Mouse (Mus musculus) heart, postnatal 25 days (tissue): ENCODE results near the gene Hgd. TPM values are rescaled to one million over a fixed set of nuclear protein-coding genes. Genes with fewer than 3 reads are reported as not detected.

Source experiments
- DNase-seq: peaks from one replicate; pipeline ENCODE4 v3.0.0; 2022; ENCODE audit warnings: low spot score
- intact Hi-C: fragments of 180-260 bp; cut with DNase I; formaldehyde crosslinking; loops from one replicate; pipeline ENCODE4 v1.15.1; 2025
- total RNA-seq, 2 experiments: library from RNA; stranded (reverse); gene quantifications; 2 replicates each; pipeline ENCODE4 v1.2.3; 2021

The Hgd gene
- total RNA-seq, 2 experiments from 2014 or later: not detected

- intact Hi-C loops: no loop called here
- DNase-seq: no peak
Observed at GRCm38 (mm10) chr16:37575325-37575724, 4.6 kb upstream of the Hgd start.

GRCm38 (mm10) chr16:37579591-37579990, 362 bp upstream of the Hgd start:
- intact Hi-C loops: no loop called here
- no peak for DNase-seq

- no peak for DNase-seq
- intact Hi-C loops: no loop called here
Observed at GRCm38 (mm10) chr16:37580651-37581050, 698 bp downstream of the Hgd start.

GRCm38 (mm10) chr16:37581901-37582300, 1.9 kb downstream of the Hgd start:
- intact Hi-C loops: no loop called here
- DNase-seq: no peak

GRCm38 (mm10) chr16:37583306-37583705, 3.4 kb downstream of the Hgd start:
- intact Hi-C loops: no loop called here
- no peak for DNase-seq

- no peak for DNase-seq
- intact Hi-C loops: no loop called here
Observed at GRCm38 (mm10) chr16:37583801-37584200, 3.8 kb downstream of the Hgd start.

- intact Hi-C loops: no loop called here
- no peak for DNase-seq
Observed at GRCm38 (mm10) chr16:37584218-37585035, 4.5 kb downstream of the Hgd start.

GRCm38 (mm10) chr16:37585129-37585563, 5.2 kb downstream of the Hgd start:
- intact Hi-C loops: no loop called here
- DNase-seq: no peak

GRCm38 (mm10) chr16:37590921-37591320, 11.0 kb downstream of the Hgd start:
- DNase-seq: no peak
- intact Hi-C loops: no loop called here

GRCm38 (mm10) chr16:37591551-37591950, 11.6 kb downstream of the Hgd start:
- no peak for DNase-seq
- intact Hi-C loops: no loop called here

GRCm38 (mm10) chr16:37597412-37597811, 17.5 kb downstream of the Hgd start:
- DNase-seq: no peak
- intact Hi-C loops: no loop called here

GRCm38 (mm10) chr16:37598463-37598862, 18.5 kb downstream of the Hgd start:
- intact Hi-C loops: no loop called here
- no peak for DNase-seq

- intact Hi-C loops: no loop called here
Observed at GRCm38 (mm10) chr16:37599326-37599725, 19.4 kb downstream of the Hgd start.

GRCm38 (mm10) chr16:37603431-37603830, 23.5 kb downstream of the Hgd start:
- no peak for DNase-seq
- intact Hi-C loops: no loop called here

More at GRCm38 (mm10) chr16:37599326-37599725, 19.4 kb downstream of the Hgd start:
- no peak for DNase-seq

GRCm38 (mm10) chr16:37604243-37604642, 24.3 kb downstream of the Hgd start:
- intact Hi-C loops: no loop called here
- no peak for DNase-seq

GRCm38 (mm10) chr16:37610333-37610732, 30.4 kb downstream of the Hgd start:
- DNase-seq: no peak
- intact Hi-C loops: no loop called here

GRCm38 (mm10) chr16:37611072-37611471, 31.1 kb downstream of the Hgd start:
- intact Hi-C loops: no loop called here
- no peak for DNase-seq

- intact Hi-C loops: no loop called here
- no peak for DNase-seq
Observed at GRCm38 (mm10) chr16:37612013-37612412, 32.1 kb downstream of the Hgd start.

- intact Hi-C loops: no loop called here
- no peak for DNase-seq
Observed at GRCm38 (mm10) chr16:37614540-37614939, 34.6 kb downstream of the Hgd start.

- intact Hi-C loops: no loop called here
- DNase-seq: no peak
Observed at GRCm38 (mm10) chr16:37615429-37615828, 35.5 kb downstream of the Hgd start.

GRCm38 (mm10) chr16:37616104-37616503, 36.2 kb downstream of the Hgd start:
- no peak for DNase-seq
- intact Hi-C loops: no loop called here

- no peak for DNase-seq
- intact Hi-C loops: no loop called here
Observed at GRCm38 (mm10) chr16:37617695-37618094, 37.7 kb downstream of the Hgd start.
